Mouse (Mus musculus): ENCODE measurements around the gene Olfr628.
"Not testable (repeated sequence)": the region's sequence is repeated elsewhere in the genome, so short reads cannot be mapped to it uniquely, and the experiment has no call there.

The Olfr628 gene

GRCm38 (mm10) chr7:103730074-103730473 lies at the start of gene Olfr628:
Olfr628 (plus strand) TSS chr7:103730374.
- no peak for DNase-seq (ENCODE audit: low spot score in 2 of 2)

- no peak for DNase-seq (ENCODE audit: low spot score in 2 of 2)
These were observed 47.8 kb upstream of the Olfr628 start, which contains the start of gene Olfr625-ps1 for GRCm38 (mm10) chr7:103682420-103682819. Olfr625-ps1 (plus strand) TSS chr7:103682720.

- no peak for DNase-seq (ENCODE audit: low spot score in 2 of 2)
These were observed 30.7 kb upstream of the Olfr628 start for GRCm38 (mm10) chr7:103699469-103699868.

GRCm38 (mm10) chr7:103712024-103712423 lies 18.1 kb upstream of the Olfr628 start:
- DNase-seq (ENCODE audit: low spot score in 2 of 2) = no peak

- DNase-seq (ENCODE audit: low spot score in 2 of 2) = no peak
These were observed 15.8 kb upstream of the Olfr628 start, which contains the start of gene Olfr243 for GRCm38 (mm10) chr7:103714371-103714770. Olfr243 (plus strand) TSS chr7:103714671.

GRCm38 (mm10) chr7:103716398-103716797 lies 13.8 kb upstream of the Olfr628 start:
- not testable (repeated sequence) for DNase-seq (ENCODE audit: low spot score in 2 of 2)

GRCm38 (mm10) chr7:103744843-103745242 lies 14.7 kb downstream of the Olfr628 start, which contains the start of gene Olfr629:
Olfr629 (minus strand) TSS chr7:103744943.
- no peak for DNase-seq (ENCODE audit: low spot score in 2 of 2)

GRCm38 (mm10) chr7:103757233-103757632 lies 27.1 kb downstream of the Olfr628 start, which contains the start of gene Olfr630:
Olfr630 (minus strand) TSS chr7:103757333.
- no peak for DNase-seq (ENCODE audit: low spot score in 2 of 2)

GRCm38 (mm10) chr7:103762212-103762611 lies 32.0 kb downstream of the Olfr628 start:
- not testable (repeated sequence) for DNase-seq (ENCODE audit: low spot score in 2 of 2)

GRCm38 (mm10) chr7:103767687-103768086 lies 37.5 kb downstream of the Olfr628 start:
- DNase-seq (ENCODE audit: low spot score in 2 of 2) = not testable (repeated sequence)

- no peak for DNase-seq (ENCODE audit: low spot score in 2 of 2)
These were observed 41.3 kb downstream of the Olfr628 start, which contains the start of gene Olfr69 for GRCm38 (mm10) chr7:103771494-103771893. Olfr69 (minus strand) TSS chr7:103771594.

- DNase-seq (ENCODE audit: low spot score in 2 of 2) = not testable (repeated sequence)
These were observed 47.5 kb downstream of the Olfr628 start for GRCm38 (mm10) chr7:103777652-103778051.

- no peak for DNase-seq (ENCODE audit: low spot score in 2 of 2)
These were observed 49.4 kb downstream of the Olfr628 start, which contains the start of gene Olfr68 for GRCm38 (mm10) chr7:103779598-103779997. Olfr68 (minus strand) TSS chr7:103779698.

Measured in frontal cortex, postnatal 25 days (tissue).